Mouse (Mus musculus): ENCODE measurements around the gene Tmem198b.

Gene Tmem198b

DNA sequence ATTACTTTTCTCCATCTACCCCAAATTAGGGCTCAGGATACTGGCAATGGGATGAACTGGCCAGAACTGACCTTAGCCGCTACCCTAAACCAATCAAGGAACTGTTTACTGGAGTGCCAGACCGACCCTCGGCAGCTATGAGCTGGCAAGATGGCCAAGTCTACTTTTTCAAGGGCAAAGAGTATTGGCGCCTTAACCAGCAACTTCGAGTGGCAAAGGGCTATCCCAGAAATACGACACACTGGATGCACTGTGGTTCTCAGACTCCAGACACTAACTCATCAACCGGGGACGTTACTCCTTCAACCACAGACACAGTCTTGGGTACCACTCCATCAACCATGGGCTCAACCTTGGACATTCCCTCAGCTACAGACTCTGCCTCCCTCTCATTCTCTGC is 5.5 kb downstream of the Tmem198b start:
- no peak for DNase-seq

DNA sequence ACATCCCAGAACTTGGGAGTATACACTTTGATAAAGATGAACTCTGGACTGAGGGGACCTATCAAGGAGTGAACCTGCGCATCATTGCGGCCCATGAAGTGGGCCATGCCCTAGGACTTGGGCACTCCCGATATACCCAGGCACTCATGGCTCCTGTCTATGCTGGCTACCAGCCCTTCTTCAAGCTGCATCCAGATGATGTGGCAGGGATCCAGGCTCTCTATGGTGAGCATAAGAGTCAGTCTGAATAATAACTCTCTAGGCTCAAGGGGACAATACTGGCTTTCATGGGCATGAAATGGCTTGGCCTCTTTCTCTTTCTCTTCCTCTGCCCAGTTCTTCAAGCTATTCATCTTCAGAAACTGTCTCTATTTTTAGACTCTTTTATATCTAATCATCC is 8.6 kb downstream of the Tmem198b start:
- DNase-seq = no peak

DNA sequence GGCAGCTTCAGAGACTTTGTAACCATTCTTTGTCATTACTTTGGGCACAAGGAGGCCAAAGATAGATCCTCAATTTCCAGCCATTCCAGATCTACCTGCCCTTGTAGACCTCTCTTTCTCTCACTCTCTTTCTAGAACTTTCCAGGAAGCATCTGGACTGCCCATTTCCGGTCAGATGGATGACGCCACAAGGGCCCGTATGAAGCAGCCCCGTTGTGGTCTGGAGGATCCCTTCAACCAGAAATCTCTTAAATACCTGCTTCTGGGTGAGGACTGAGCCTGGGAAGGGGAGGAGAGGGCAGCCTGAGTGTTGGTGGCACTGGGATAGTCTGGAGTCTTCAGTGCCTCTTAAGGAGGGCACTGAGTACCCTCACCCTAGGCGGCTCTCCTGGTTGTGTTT is 9.8 kb downstream of the Tmem198b start:
- no peak for DNase-seq

DNA sequence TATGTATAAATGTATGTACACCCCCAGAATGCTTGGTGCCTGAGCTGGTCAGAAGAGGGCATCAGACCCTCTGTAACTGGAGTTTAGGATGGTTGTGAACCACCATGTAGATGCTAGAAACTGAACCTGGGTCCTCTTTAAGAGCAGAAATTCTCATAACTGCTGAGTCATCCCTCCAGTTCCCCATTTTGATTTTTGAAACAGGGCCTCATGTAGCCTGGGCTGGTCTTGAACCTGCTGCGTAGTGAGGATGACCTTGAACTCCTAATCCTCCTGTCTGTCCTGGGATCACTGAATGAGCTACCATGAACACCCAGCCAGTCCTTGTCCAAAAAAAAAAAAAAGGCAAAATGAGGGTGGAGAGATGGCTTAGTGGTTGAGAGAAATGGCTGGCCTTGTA is 10.9 kb downstream of the Tmem198b start:
- DNase-seq = no peak

DNA sequence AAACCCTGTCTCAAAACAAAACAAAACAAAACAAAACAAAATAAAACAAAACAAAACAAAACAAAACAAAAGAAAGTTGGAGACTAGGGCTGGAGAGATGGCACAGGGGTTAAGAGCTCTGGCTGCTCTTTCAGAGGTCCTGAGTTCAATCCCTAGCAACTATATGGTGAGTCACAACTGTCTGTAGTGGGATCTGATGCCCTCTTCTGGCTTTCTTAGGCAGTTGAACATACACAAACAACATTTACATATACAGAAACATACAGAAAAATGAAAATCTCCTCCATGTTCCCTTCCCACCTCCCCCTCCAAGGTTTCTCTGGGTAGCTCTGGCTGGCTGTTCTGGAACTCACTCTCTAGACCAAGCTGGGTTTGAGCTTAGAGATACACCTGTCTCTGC is 12.1 kb downstream of the Tmem198b start:
- no peak for DNase-seq

DNA sequence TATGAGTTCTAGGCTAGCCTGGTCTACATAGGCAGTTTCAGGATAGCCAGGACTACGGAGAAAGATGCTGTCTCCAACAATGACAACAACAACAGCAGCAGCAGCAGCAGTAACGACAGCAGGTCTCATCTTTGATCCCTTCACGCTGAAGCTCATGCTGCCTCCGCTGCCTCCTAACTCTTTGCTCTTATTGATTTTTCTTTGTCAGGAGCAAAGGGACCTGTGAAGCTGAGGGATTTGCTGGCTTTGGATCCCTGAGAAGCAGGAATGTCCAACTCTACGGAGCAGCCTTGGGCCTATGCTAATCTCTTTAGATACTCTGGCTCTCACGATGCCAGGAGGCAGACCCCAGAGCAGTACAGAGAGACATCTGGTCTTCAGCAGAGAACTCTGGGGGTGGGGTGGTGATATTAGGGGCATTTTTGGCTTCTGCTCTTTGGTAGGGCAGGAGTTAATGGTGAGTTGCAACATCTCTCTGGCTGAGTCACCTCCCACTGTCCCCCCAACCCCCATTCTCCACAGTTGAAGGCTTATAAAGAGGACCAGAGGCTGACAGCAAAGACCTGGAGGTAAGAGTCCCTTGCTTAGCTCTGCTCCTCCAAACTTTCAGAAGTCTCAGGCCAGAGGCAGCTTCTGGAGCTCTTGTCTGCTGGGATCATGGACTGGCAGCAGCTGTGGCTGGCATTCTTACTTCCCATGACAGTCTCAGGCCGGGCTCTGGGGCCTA is 13.6 kb downstream of the Tmem198b start, which contains the start of gene Mmp19:
Gene Mmp19 (plus strand): TSS at position 513 of the 727 bp plus-strand sequence.
- DNase-seq = no peak

DNA sequence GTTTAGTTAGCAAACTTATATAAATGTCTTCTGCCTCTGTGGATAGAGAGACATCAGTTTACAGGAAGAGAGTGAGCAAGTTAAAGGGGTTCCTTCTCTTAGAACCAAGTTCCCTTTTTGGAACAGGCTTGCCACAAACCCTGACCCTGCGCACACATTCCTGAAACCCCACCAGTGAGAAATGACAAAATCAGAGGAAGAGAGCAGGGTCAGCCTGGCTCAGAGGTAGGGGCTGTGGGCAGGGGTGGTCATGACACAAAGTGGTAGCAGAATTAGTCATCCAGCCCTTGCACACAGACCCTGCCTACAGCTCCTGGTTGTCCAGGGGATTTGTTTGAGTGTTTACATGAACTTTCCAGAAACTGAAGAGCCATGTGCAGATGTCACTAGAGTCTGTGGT is 24.0 kb downstream of the Tmem198b start:
- DNase-seq = no peak

DNA sequence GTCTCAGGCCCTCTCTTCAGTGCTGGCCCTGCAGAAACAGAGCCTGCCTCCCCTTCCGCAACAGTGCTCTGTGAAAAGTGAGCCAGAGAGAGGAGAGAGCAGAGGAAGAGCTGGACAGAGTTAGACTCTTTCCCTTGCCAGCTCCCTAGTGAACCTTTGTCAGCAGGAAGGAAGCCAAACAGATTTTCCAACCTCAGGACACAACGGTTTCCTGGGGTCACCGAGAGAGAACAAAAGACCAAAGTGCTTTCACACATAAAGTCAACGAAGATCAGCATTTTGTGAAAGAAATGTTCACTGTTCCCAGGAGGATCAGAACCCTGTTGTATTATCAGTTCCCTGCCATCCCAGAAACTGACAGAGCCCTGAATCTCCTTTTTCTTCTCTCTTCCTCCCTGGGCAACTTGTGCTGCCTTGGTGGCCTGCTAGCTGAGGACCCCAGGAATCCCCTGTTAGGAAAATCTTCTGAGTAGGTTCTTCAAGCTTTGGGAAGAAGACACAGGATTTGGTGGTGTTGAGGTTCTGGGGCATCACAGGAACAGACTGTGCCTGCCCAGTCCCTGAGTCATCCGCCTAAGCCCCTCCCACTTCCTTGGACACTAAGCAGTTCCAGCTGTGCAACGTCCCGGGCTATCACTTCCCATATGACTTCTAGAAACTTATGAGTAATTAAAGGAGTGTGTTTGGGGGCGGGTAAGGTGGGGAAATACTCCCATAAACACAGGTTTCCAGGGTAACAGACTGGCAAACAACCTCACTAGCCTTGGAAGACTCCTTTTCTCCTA is 25.0 kb downstream of the Tmem198b start:
- peak; percentile 82 for DNase-seq

DNA sequence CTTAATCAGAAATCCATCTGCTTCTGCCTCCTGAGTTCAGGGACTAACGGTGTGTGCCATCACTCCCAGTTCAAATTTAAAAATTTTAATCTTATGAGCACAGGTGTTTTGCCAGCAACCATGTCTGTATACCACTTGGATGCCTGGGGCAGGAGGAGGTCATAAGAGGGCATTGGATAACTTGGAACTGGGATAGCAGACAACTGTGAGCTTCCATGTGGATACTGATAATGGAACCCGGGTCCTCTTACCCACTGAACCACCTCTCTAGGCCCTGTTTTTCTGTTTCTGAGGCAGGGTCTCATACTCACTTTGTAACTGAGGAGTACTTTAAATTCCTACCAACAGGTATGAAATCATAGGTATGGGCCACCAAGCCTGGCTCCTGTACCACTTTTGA is 25.7 kb downstream of the Tmem198b start:
- no peak for DNase-seq

DNA sequence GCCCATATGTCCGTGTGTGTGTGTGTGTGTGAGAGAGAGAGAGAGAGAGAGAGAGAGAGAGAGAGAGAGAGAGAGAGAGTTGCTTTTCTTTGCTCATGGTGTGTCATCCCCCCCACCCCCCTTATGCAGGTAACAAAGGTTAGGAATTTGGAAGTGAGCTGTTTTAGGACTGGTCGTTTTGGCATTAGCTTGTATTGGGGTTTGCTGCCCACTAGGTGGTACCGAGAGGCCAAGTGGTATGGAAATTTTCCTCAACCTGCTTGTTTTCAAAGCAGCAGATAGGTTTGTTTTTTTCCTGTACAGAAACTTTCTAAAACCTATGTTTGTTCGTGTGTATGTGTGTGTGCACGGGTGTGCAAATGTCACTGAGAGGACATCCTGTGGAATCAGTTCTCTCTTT is 30.5 kb downstream of the Tmem198b start:
- DNase-seq = peak; percentile 29

DNA sequence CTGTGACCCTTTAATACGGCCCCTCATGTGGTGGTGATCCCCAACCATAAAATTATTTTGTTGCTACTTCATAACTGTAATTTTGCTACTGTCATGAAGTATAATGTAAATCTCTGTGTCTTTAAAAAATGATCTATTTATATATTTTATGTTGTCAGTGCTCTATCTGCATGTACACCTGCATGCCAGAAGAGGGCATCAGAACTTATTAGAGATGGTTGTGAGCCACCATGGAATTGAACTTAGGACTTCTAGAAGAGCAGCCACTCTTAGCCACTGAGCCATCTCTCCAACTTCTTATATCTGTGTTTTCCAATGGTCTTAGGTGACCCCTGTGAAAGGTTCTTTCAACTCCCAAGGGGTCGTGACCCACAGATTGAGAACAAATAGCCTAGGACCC is 31.3 kb downstream of the Tmem198b start:
- peak; percentile 34 for DNase-seq
